Mouse (Mus musculus): ENCODE data around the gene Ndufs8. TPM values are rescaled to one million over a fixed set of nuclear protein-coding genes. Genes with fewer than 3 reads are reported as not detected.

Ndufs8 gene
- total and polyA plus RNA-seq, 2 experiments from 2014 or later = 137 to 261 TPM

GRCm38 (mm10) chr19:3930262-3931057 lies 17.9 kb upstream of the Ndufs8 start:
- Histone ChIP-seq H3K27me3 (ENCODE audit: insufficient read depth, low read length) (no peaks in the 10 kb centered on the region), H3K9ac (no peak overlapping the region), H3K9me3 (ENCODE audit: low read length) (no peaks in the 10 kb centered on the region), H3K4me3 (ENCODE audit: low read depth, low read length) (no peak overlapping the region), H3K27ac (ENCODE audit: low read depth, low read length) (0 out of 2 replicates have a peak overlapping the region, but pooled peaks have one; percentile 55), H3K4me2 (ENCODE audit: low read depth) (no peak overlapping the region), H3K4me1 (ENCODE audit: insufficient read depth) (peaks cover 10% of the 10 kb centered on the region; the same call in 1 of the 2 replicates), H3K36me3 (ENCODE audit: insufficient read depth) (no peaks in the 10 kb centered on the region)
- TF ChIP-seq CTCF (IDR thresholded peaks at IDR 0.05; ENCODE audit: low read depth) = no peak
- 66% methylated on average over 21 of the region's 21 CpGs for WGBS
- ATAC-seq (peak; percentile 18; the same call in 1 of the 2 replicates), DNase-seq (no peak)

GRCm38 (mm10) chr19:3929211-3929941 lies 16.8 kb upstream of the Ndufs8 start, which contains the start of gene Aldh3b1:
Gene Aldh3b1, minus strand, starts transcription at chr19:3929808.
- Histone ChIP-seq H3K27ac (ENCODE audit: low read depth, low read length) (peak within 1 kb of the TSS; percentile 55), H3K4me1 (ENCODE audit: insufficient read depth) (peaks cover 10% of the 10 kb centered on the region; the same call in 1 of the 2 replicates), H3K27me3 (ENCODE audit: insufficient read depth, low read length) (no peaks in the 10 kb centered on the region), H3K4me2 (ENCODE audit: low read depth) (no peak within 1 kb of the TSS), H3K36me3 (ENCODE audit: insufficient read depth) (no peaks in the 10 kb centered on the region), H3K9me3 (ENCODE audit: low read length) (no peaks in the 10 kb centered on the region), H3K4me3 (ENCODE audit: low read depth, low read length) (no peak within 1 kb of the TSS), H3K9ac (no peak within 1 kb of the TSS)
- ATAC-seq = peak; percentile 68
- DNase-seq = peak; percentile 48
- TF ChIP-seq CTCF (IDR thresholded peaks at IDR 0.05; ENCODE audit: low read depth) = no peak
- WGBS = 41% methylated on average over 12 of the region's 12 CpGs

GRCm38 (mm10) chr19:3928779-3929178 lies 16.2 kb upstream of the Ndufs8 start:
- H3K9ac ChIP-seq = no peak overlapping the region
- no peak for TF ChIP-seq CTCF (IDR thresholded peaks at IDR 0.05; ENCODE audit: low read depth)
- no peaks in the 10 kb centered on the region for H3K9me3 ChIP-seq (ENCODE audit: low read length)
- H3K4me1 ChIP-seq (ENCODE audit: insufficient read depth) = peaks cover 10% of the 10 kb centered on the region; the same call in 1 of the 2 replicates
- no peak overlapping the region for H3K4me3 ChIP-seq (ENCODE audit: low read depth, low read length)
- H3K27ac ChIP-seq (ENCODE audit: low read depth, low read length) = no peak overlapping the region
- no peaks in the 10 kb centered on the region for H3K36me3 ChIP-seq (ENCODE audit: insufficient read depth)
- no peak for ATAC-seq
- no peaks in the 10 kb centered on the region for H3K27me3 ChIP-seq (ENCODE audit: insufficient read depth, low read length)
- 74% methylated on average over 4 of the region's 4 CpGs for WGBS
- H3K4me2 ChIP-seq (ENCODE audit: low read depth) = no peak overlapping the region
- DNase-seq = no peak

GRCm38 (mm10) chr19:3927989-3928388 lies 15.4 kb upstream of the Ndufs8 start:
- Histone ChIP-seq H3K9ac (no peak overlapping the region), H3K36me3 (ENCODE audit: insufficient read depth) (no peaks in the 10 kb centered on the region), H3K27ac (ENCODE audit: low read depth, low read length) (no peak overlapping the region), H3K4me2 (ENCODE audit: low read depth) (no peak overlapping the region), H3K4me3 (ENCODE audit: low read depth, low read length) (no peak overlapping the region), H3K9me3 (ENCODE audit: low read length) (no peaks in the 10 kb centered on the region), H3K27me3 (ENCODE audit: insufficient read depth, low read length) (no peaks in the 10 kb centered on the region), H3K4me1 (ENCODE audit: insufficient read depth) (peaks cover 10% of the 10 kb centered on the region; the same call in 1 of the 2 replicates)
- WGBS = 92% methylated on average over 4 of the region's 4 CpGs
- ATAC-seq (no peak), DNase-seq (no peak)
- no peak for TF ChIP-seq CTCF (IDR thresholded peaks at IDR 0.05; ENCODE audit: low read depth)

DNA sequence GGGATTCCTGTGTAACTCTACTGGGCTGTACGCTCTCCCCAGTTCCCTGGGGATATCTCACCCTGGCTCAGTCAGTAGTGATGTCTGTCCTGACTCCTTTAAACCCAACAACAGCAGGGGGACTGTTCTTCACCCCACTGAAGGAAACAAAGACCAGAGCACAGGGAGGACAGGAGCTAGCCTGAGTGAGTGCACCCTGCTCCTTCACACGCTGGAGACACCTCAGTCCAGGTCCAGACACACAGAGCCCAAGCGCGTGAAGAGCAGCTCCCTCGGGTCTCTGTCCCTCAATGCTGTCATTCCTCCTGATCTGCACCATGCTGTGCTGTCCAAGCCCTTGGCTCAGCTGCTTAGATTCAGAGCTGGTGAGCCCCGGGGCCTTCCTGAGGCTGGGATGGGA lies 14.1 kb upstream of the Ndufs8 start:
- H3K9me3 ChIP-seq (ENCODE audit: low read length) = no peaks in the 10 kb centered on the region
- H3K27ac ChIP-seq (ENCODE audit: low read depth, low read length) = no peak overlapping the region
- WGBS = 63% methylated on average over 6 of the region's 6 CpGs
- ATAC-seq (no peak), DNase-seq (no peak)
- peaks cover 10% of the 10 kb centered on the region; the same call in 1 of the 2 replicates for H3K4me1 ChIP-seq (ENCODE audit: insufficient read depth)
- no peaks in the 10 kb centered on the region for H3K36me3 ChIP-seq (ENCODE audit: insufficient read depth)
- H3K4me2 ChIP-seq (ENCODE audit: low read depth) = no peak overlapping the region
- no peak for TF ChIP-seq CTCF (IDR thresholded peaks at IDR 0.05; ENCODE audit: low read depth)
- no peaks in the 10 kb centered on the region for H3K27me3 ChIP-seq (ENCODE audit: insufficient read depth, low read length)
- no peak overlapping the region for H3K4me3 ChIP-seq (ENCODE audit: low read depth, low read length)
- no peak overlapping the region for H3K9ac ChIP-seq

GRCm38 (mm10) chr19:3926279-3926678 lies 13.7 kb upstream of the Ndufs8 start:
- H3K9ac ChIP-seq = no peak overlapping the region
- WGBS = 67% methylated on average over 3 of the region's 3 CpGs
- no peak for ATAC-seq

GRCm38 (mm10) chr19:3925859-3926258 lies 13.3 kb upstream of the Ndufs8 start:
- 74% methylated on average over 6 of the region's 6 CpGs for WGBS
- no peak overlapping the region for H3K4me2 ChIP-seq (ENCODE audit: low read depth)
- no peak overlapping the region for H3K27ac ChIP-seq (ENCODE audit: low read depth, low read length)
- no peak overlapping the region for H3K4me3 ChIP-seq (ENCODE audit: low read depth, low read length)
- DNase-seq (no peak), ATAC-seq (no peak)
- H3K4me1 ChIP-seq (ENCODE audit: insufficient read depth) = peaks cover 10% of the 10 kb centered on the region; the same call in 1 of the 2 replicates
- no peak overlapping the region for H3K9ac ChIP-seq
- no peaks in the 10 kb centered on the region for H3K9me3 ChIP-seq (ENCODE audit: low read length)
- H3K27me3 ChIP-seq (ENCODE audit: insufficient read depth, low read length) = no peaks in the 10 kb centered on the region
- TF ChIP-seq CTCF (IDR thresholded peaks at IDR 0.05; ENCODE audit: low read depth) = no peak
- no peaks in the 10 kb centered on the region for H3K36me3 ChIP-seq (ENCODE audit: insufficient read depth)

More at GRCm38 (mm10) chr19:3926279-3926678, 13.7 kb upstream of the Ndufs8 start:
- no peaks in the 10 kb centered on the region for H3K9me3 ChIP-seq (ENCODE audit: low read length)
- TF ChIP-seq CTCF (IDR thresholded peaks at IDR 0.05; ENCODE audit: low read depth) = no peak
- no peak overlapping the region for H3K4me2 ChIP-seq (ENCODE audit: low read depth)
- no peak overlapping the region for H3K27ac ChIP-seq (ENCODE audit: low read depth, low read length)
- no peak for DNase-seq
- H3K36me3 ChIP-seq (ENCODE audit: insufficient read depth) = no peaks in the 10 kb centered on the region
- no peak overlapping the region for H3K4me3 ChIP-seq (ENCODE audit: low read depth, low read length)
- H3K27me3 ChIP-seq (ENCODE audit: insufficient read depth, low read length) = no peaks in the 10 kb centered on the region
- peaks cover 10% of the 10 kb centered on the region; the same call in 1 of the 2 replicates for H3K4me1 ChIP-seq (ENCODE audit: insufficient read depth)
